Mouse (Mus musculus) MEL (cell line): ENCODE measurements around the gene Npr1.

Experiments
- CHD2 ChIP-seq: IDR thresholded peaks from 2 replicates; pipeline ENCODE4 v1.6.1; 2011; ENCODE audit warnings: low read length, improper control_type of control experiment
- CTCF ChIP-seq, 3 experiments: IDR thresholded peaks in 2 of 3; conservative IDR thresholded peaks in 1 of 3; 2 replicates each; pipeline ENCODE4 v1.5.1; 2011 to 2012; ENCODE audit warnings: low read length in 3 of 3, low read depth in 2 of 3, mild to moderate bottlenecking in 2 of 3, improper control_type of control experiment in 1 of 3, inconsistent platforms in 1 of 3, mixed read lengths in 1 of 3, moderate library complexity in 1 of 3; ENCODE audit not compliant: control insufficient read depth in 1 of 3, insufficient read depth in 1 of 3, poor library complexity in 1 of 3, severe bottlenecking in 1 of 3
- EP300 ChIP-seq, 2 experiments: IDR thresholded peaks; 2 replicates each; pipeline ENCODE4 v1.6.1; 2011; ENCODE audit warnings: improper control_type of control experiment in 2 of 2, low read length in 2 of 2, low read depth in 1 of 2, mild to moderate bottlenecking in 1 of 2
- ETS1 ChIP-seq: IDR thresholded peaks from 2 replicates; pipeline ENCODE4 v1.6.1; 2012; ENCODE audit warnings: low read depth, mild to moderate bottlenecking, inconsistent platforms, low read length, improper control_type of control experiment, moderate library complexity
- HCFC1 ChIP-seq: IDR thresholded peaks from 2 replicates; pipeline ENCODE4 v1.6.1; 2012; ENCODE audit warnings: low read depth, mild to moderate bottlenecking, inconsistent platforms, low read length, improper control_type of control experiment, moderate library complexity
- MAX ChIP-seq: IDR thresholded peaks from 2 replicates; pipeline ENCODE4 v1.6.1; 2011; ENCODE audit warnings: low read length, improper control_type of control experiment
- MAZ ChIP-seq: IDR thresholded peaks from 2 replicates; pipeline ENCODE4 v1.6.1; 2012; ENCODE audit warnings: low read depth, mild to moderate bottlenecking, inconsistent platforms, low read length, improper control_type of control experiment
- POLR2A ChIP-seq, 2 experiments: IDR thresholded peaks; 2 replicates each; pipeline ENCODE4 v1.6.1; 2011 to 2012; ENCODE audit warnings: low read length in 2 of 2, mild to moderate bottlenecking in 2 of 2, control low read depth in 1 of 2, improper control_type of control experiment in 1 of 2, low read depth in 1 of 2, moderate library complexity in 1 of 2; ENCODE audit not compliant: control insufficient read depth in 1 of 2, insufficient read depth in 1 of 2, poor library complexity in 1 of 2
- RAD21 ChIP-seq: IDR thresholded peaks from 2 replicates; pipeline ENCODE4 v1.6.1; 2011; ENCODE audit warnings: mild to moderate bottlenecking, low read depth, low read length, improper control_type of control experiment
- TCF12 ChIP-seq: IDR thresholded peaks from 2 replicates; pipeline ENCODE4 v1.6.1; 2014; ENCODE audit warnings: low read depth, mild to moderate bottlenecking, inconsistent platforms, low read length, improper control_type of control experiment, moderate library complexity
- USF2 ChIP-seq, 2 experiments: IDR thresholded peaks; 2 replicates each; pipeline ENCODE4 v1.6.1; 2011 to 2012; ENCODE audit warnings: improper control_type of control experiment in 2 of 2, low read length in 2 of 2, borderline replicate concordance in 1 of 2, inconsistent platforms in 1 of 2, low read depth in 1 of 2, mild to moderate bottlenecking in 1 of 2; ENCODE audit not compliant: insufficient read depth in 1 of 2
- ZKSCAN1 ChIP-seq: IDR thresholded peaks from 2 replicates; pipeline ENCODE4 v1.6.1; 2012; ENCODE audit warnings: low read depth, mild to moderate bottlenecking, inconsistent platforms, low read length, improper control_type of control experiment, moderate library complexity
- ZMIZ1 ChIP-seq: IDR thresholded peaks from 2 replicates; pipeline ENCODE4 v1.6.1; 2012; ENCODE audit warnings: low read depth, mild to moderate bottlenecking, inconsistent platforms, low read length, improper control_type of control experiment, moderate library complexity
- ZNF384 ChIP-seq: IDR thresholded peaks from 2 replicates; pipeline ENCODE4 v1.6.1; 2012; ENCODE audit warnings: low read depth, mild to moderate bottlenecking, inconsistent platforms, low read length, improper control_type of control experiment

GRCm38 (mm10) chr3:90446389-90447122 is 19.1 kb downstream of the Npr1 start:
- TF ChIP-seq ETS1 (no peak), POLR2A (IDR thresholded peaks at IDR 0.05; ENCODE audit: control insufficient read depth in 1 of 2, insufficient read depth in 1 of 2, low read depth in 1 of 2, low read length in 2 of 2, poor library complexity in 1 of 2) (no peak), USF2 (IDR thresholded peaks at IDR 0.05; ENCODE audit: borderline replicate concordance in 1 of 2, insufficient read depth in 1 of 2, low read depth in 1 of 2, low read length in 2 of 2) (peak in 1 of 2 experiments; percentile 58; a peak in 2 of 4 replicates), RAD21 (no peak), ZNF384 (no peak), CTCF (IDR thresholded peaks at IDR 0.05 in 2 of 3, conservative IDR thresholded peaks at IDR 0.05 in 1 of 3; ENCODE audit: control insufficient read depth in 1 of 3, insufficient read depth in 1 of 3, low read depth in 2 of 3, low read length in 3 of 3, poor library complexity in 1 of 3, severe bottlenecking in 1 of 3) (no peak), CHD2 (no peak), ZMIZ1 (no peak), TCF12 (no peak), MAZ (no peak), MAX (peak; percentile 65; the same call in 1 of the 2 replicates), EP300 (IDR thresholded peaks at IDR 0.05; ENCODE audit: low read depth in 1 of 2, low read length in 2 of 2) (no peak), ZKSCAN1 (no peak), HCFC1 (no peak)
